Mouse (Mus musculus) G1E (cell line): Measurements from ENCODE around the gene Gck. TPM values are rescaled to one million over a fixed set of nuclear protein-coding genes. Genes with fewer than 3 reads are reported as not detected.
"Not testable (repeated sequence)": the region's sequence is repeated elsewhere in the genome, so short reads cannot be mapped to it uniquely, and the experiment has no call there.

Experiments
- ATAC-seq: 2 replicates; pipeline ENCODE4 v1.8.0; 2016; ENCODE audit warnings: mild to moderate bottlenecking; ENCODE audit not compliant: insufficient number of reproducible peaks, poor library complexity, low FRiP score, severe bottlenecking; ENCODE audit errors: extremely low read depth
- DNase-seq: peaks from one replicate; pipeline ENCODE4 v3.0.0; 2012; ENCODE audit warnings: low spot score
- H3K27me3 ChIP-seq: 2 replicates; pipeline ENCODE4 v1.6.1; 2012; ENCODE audit warnings: mild to moderate bottlenecking, low read length, inconsistent platforms; ENCODE audit not compliant: insufficient read depth
- H3K36me3 ChIP-seq: replicated peaks from 2 replicates; pipeline ENCODE3; 2012; ENCODE audit warnings: mild to moderate bottlenecking, inconsistent platforms
- H3K4me1 ChIP-seq: 2 replicates; pipeline ENCODE4 v1.6.1; 2012; ENCODE audit warnings: low read depth, low read length, inconsistent platforms, mixed read lengths; ENCODE audit not compliant: insufficient read depth
- H3K4me3 ChIP-seq: 2 replicates; pipeline ENCODE4 v1.5.1; 2012; ENCODE audit warnings: low read depth, mild to moderate bottlenecking, inconsistent platforms, low read length, moderate library complexity, mixed read lengths
- H3K9me3 ChIP-seq: replicated peaks from 2 replicates; pipeline ENCODE4 v1.6.1; 2012; ENCODE audit warnings: inconsistent platforms
- CTCF ChIP-seq: IDR thresholded peaks from 2 replicates; pipeline ENCODE4 v1.5.1; 2012; ENCODE audit warnings: low read depth, low read length, inconsistent platforms, mixed read lengths
- GATA1 ChIP-seq: IDR thresholded peaks from 2 replicates; pipeline ENCODE4 v1.6.1; 2012; ENCODE audit warnings: borderline replicate concordance, low read length, inconsistent platforms, mixed read lengths
- GATA2 ChIP-seq: IDR thresholded peaks from 2 replicates; pipeline ENCODE4 v1.6.1; 2012; ENCODE audit warnings: low read depth, low read length, inconsistent platforms, borderline replicate concordance
- POLR2AphosphoS5 ChIP-seq: IDR thresholded peaks from 2 replicates; pipeline ENCODE4 v1.6.1; 2012; ENCODE audit warnings: low read depth, low read length, inconsistent platforms; ENCODE audit not compliant: insufficient replicate concordance
- TAL1 ChIP-seq: conservative IDR thresholded peaks from 2 replicates; pipeline ENCODE4 v1.6.1; 2012; ENCODE audit warnings: low read depth, low read length, inconsistent platforms, mixed read lengths
- polyA plus RNA-seq: library from polyadenylated mRNA; stranded (reverse); fragments of >175 nt; gene quantifications from 2 replicates; pipeline ENCODE4 v1.2.3, GENCODE M21; 2012
- total RNA-seq, 2 experiments: library from RNA; stranded (forward) in 1 of 2; stranded (reverse) in 1 of 2; fragments of 200-1000 nt in 1 of 2; fragments of >200 nt in 1 of 2; fragmentation: Nextera tagmentation in 1 of 2; gene quantifications; 2 replicates each; pipeline ENCODE4 v1.2.3; 2014 to 2017

The Gck gene
- total and polyA plus RNA-seq, 3 experiments, result 0.11 TPM; not detected in 2

DNA sequence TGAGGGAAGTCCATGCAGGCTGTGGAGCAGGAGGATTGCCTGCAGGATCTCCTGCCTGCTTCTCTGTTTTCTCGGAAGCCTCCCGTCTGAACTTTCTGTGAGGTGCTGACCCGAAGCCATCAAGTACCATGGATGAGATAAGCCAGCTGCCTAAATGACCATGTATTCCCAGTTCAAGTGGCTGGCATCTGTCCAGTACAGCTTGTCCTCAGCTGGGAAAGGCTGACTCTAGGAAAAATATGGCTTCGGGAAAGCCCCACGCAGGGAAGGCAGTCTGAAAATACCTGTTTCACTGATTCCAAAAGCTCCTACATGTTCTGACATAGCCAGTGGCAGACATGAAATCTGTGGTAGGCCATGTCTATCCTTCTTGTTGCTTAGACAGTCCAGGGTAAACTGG lies 2.6 kb upstream of the Gck start:
- ATAC-seq, result no peak
- H3K27me3 ChIP-seq, result peaks cover 21% of the 10 kb centered on the region
- H3K4me1 ChIP-seq, result peaks cover 43% of the 10 kb centered on the region
- TF ChIP-seq TAL1 (no peak), GATA2 (no peak), GATA1 (no peak), POLR2AphosphoS5 (no peak), CTCF (no peak)
- H3K36me3 ChIP-seq, result peaks cover 6% of the 10 kb centered on the region
- H3K9me3 ChIP-seq, result no peaks in the 10 kb centered on the region
- no peak overlapping the region for H3K4me3 ChIP-seq
- no peak for DNase-seq

DNA sequence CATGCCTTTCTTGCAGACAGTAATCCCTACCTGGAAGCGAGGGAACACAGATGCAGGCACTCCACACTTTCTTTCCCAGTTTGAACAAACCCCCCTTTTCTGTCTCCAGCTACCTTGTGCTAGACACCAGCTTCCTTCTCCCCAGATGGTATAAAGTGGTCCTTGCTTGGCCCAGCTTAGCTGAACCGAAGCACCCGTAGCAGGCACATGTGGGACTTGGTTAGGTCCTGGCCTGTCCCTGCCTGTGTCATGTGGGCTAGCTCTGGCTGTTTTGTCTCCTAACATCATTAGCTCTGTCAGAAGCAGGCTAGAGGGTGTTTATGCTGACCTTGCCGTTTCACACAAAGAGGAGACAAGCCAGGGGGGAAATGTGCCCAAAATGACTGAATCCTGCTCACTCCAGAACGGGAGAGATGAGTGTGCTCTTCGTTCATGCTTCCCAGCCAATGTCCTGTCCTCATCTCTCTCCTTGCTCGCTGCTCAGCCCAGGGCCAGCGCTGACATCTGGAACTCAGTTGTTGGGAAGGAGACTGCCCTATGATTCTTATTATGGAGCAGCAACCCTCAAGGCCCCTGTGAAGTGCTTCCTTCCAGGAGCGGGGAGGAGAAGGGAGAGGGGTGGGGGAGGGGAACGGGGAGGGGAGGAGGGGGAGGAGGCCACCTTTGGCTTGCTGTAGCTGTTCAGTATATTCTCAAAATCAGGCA lies 1.2 kb downstream of the Gck start:
- Histone ChIP-seq H3K4me3 (no peak overlapping the region), H3K9me3 (no peaks in the 10 kb centered on the region), H3K27me3 (peaks cover 23% of the 10 kb centered on the region), H3K4me1 (peaks cover 18% of the 10 kb centered on the region), H3K36me3 (no peaks in the 10 kb centered on the region)
- TF ChIP-seq POLR2AphosphoS5, result no peak
- no peak for TF ChIP-seq CTCF
- no peak for TF ChIP-seq TAL1
- no peak for TF ChIP-seq GATA2
- no peak for TF ChIP-seq GATA1
- no peak for DNase-seq
- ATAC-seq, result no peak

DNA sequence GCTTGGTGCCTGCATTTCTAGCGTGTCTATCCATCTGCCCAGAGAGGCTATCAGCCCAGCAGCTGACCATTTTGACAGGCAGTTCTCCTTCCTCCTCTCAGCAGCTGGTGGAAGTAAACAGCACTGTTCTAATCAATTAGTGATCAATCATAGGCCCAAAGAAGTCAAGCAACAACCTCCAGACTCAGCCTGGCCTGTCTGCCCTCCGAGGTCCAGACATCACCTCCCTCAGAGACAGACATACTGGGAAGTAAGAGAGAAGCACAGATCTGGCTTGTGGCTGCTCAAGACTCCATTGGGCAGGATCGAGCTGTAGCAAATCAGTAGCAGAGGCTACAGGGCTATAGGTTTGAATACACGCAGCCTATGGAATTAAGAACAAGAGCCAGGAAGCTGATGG lies 2.1 kb downstream of the Gck start:
- no peaks in the 10 kb centered on the region for H3K36me3 ChIP-seq
- H3K9me3 ChIP-seq, result no peaks in the 10 kb centered on the region
- DNase-seq (no peak), ATAC-seq (no peak)
- TF ChIP-seq CTCF (no peak), GATA2 (no peak), TAL1 (no peak), POLR2AphosphoS5 (no peak), GATA1 (no peak)
- no peak overlapping the region for H3K4me3 ChIP-seq
- peaks cover 32% of the 10 kb centered on the region for H3K27me3 ChIP-seq
- H3K4me1 ChIP-seq, result peaks cover 16% of the 10 kb centered on the region

DNA sequence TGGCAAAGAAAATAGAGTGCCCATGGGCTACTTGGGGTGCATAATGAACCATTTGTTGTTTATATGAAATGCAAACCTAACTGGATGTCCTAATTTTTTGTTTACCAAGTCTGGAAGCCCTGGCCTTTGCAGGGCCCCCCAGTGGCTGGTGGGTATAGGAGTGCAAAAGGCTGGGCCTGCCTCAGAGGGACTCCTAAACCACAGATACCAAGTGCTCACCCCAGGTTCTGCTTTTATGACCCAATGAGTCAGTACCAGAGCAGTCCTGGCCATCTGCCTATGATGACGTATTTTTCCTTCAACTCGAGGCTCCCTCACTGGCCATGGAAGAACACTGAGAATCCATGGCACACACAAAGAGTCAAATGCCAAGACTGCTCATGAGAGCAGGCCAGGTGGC lies 4.8 kb downstream of the Gck start:
- DNase-seq, result no peak
- Histone ChIP-seq H3K9me3 (no peaks in the 10 kb centered on the region), H3K36me3 (no peaks in the 10 kb centered on the region), H3K27me3 (peaks cover 32% of the 10 kb centered on the region), H3K4me1 (peaks cover 14% of the 10 kb centered on the region), H3K4me3 (no peak overlapping the region)
- no peak for ATAC-seq
- TF ChIP-seq TAL1 (no peak), GATA1 (no peak), GATA2 (no peak), POLR2AphosphoS5 (no peak), CTCF (no peak)

DNA sequence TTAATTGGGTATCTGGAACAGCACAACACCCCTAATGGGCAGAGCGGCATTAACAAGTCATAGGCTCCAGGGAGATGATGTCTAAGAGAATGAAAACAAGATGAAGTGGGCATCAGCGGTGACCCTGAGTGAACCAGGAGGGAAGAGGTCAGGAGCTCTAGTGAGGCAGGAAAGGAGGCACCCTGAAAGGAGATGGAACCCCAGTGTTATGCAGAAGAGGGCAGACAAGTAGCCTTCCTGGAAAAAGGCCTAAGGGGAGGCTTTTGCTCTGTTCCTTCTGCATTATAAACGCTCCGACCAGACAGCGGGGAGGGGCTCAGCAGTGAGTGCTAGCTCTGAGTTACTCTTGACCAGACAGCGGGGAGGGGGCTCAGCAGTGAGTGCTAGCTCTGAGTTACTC lies 6.9 kb downstream of the Gck start:
- Histone ChIP-seq H3K4me3 (no peak overlapping the region), H3K9me3 (no peaks in the 10 kb centered on the region), H3K36me3 (no peaks in the 10 kb centered on the region), H3K4me1 (no peaks in the 10 kb centered on the region), H3K27me3 (peaks cover 27% of the 10 kb centered on the region)
- TF ChIP-seq GATA2 (no peak), TAL1 (no peak), GATA1 (no peak), CTCF (no peak), POLR2AphosphoS5 (no peak)
- no peak for ATAC-seq
- DNase-seq, result no peak

DNA sequence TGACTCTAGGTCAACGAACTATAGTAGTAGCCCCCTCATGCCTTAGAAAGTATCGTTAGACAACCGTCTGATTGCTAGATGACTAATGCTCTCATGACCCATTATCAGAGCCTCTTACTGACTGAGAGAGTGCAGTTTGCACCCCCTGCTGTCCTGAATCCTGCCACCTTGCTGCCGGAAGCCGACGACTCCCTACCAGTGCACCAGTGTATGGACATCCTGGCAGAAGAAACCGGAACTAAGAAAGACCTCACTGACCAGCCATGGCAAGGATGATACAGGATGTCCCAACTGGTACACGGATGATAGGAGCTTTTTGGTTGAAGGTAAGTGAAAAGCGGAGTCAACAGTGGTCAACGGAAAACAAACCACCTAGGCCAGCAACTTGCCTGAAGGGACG lies 15.3 kb downstream of the Gck start:
- H3K36me3 ChIP-seq, ATAC-seq, H3K9me3 ChIP-seq, DNase-seq, H3K4me3 ChIP-seq, H3K4me1 ChIP-seq, H3K27me3 ChIP-seq: not testable (repeated sequence)

DNA sequence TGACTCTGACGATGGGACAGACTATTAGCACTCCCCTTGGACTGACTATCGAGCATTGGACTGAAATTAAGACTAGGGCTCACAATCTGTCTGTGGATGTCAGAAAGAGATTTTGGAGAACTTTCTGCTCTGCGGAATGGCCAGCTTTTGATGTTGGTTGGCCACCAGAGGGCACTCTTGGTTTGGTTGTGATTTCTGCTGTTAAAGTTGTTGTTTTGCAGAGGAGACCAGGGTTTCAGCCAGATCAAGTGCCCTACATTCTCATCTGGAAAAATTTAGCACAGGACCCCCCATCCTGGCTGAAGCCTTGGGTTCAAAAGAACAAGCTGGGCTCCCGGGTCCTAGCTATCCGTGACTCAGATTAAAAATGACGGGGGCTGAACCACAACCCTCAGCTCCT lies 17.9 kb downstream of the Gck start:
- not testable (repeated sequence) for H3K4me1 ChIP-seq, ATAC-seq, H3K4me3 ChIP-seq, H3K36me3 ChIP-seq, DNase-seq, H3K27me3 ChIP-seq, H3K9me3 ChIP-seq
